Mouse (Mus musculus): Measurements from ENCODE around the gene Wipi2.

GRCm38 (mm10) chr5:142596723-142597122 is 30.8 kb upstream of the Wipi2 start:
- TF ChIP-seq POLR2A (IDR thresholded peaks at IDR 0.05; ENCODE audit: insufficient read length, low read depth) (no peak), E2F4 (IDR thresholded peaks at IDR 0.05; ENCODE audit: insufficient read depth) (no peak), CEBPB (IDR thresholded peaks at IDR 0.05; ENCODE audit: insufficient read depth, poor library complexity, severe bottlenecking) (no peak), TCF12 (IDR thresholded peaks at IDR 0.05; ENCODE audit: insufficient read depth, poor library complexity, severe bottlenecking) (no peak)

Measured in myocyte (in vitro differentiated cells).